Mouse (Mus musculus) T-cell, adult 66 days (primary cell): ENCODE results near the gene Nadk. TPM values are rescaled to one million over a fixed set of nuclear protein-coding genes. Genes with fewer than 3 reads are reported as not detected.

Experiments
- total RNA-seq, 2 experiments: library from RNA; stranded (reverse); gene quantifications; 3 replicates in 1 of 2; 4 replicates in 1 of 2; pipeline ENCODE4 v1.2.4; 2023

The Nadk gene
- total RNA-seq = 10 to 100 TPM; 51.8 to 53.8 TPM

GRCm38 (mm10) chr4:155561661-155562442, at the start of gene Nadk:
Gene Nadk, plus strand, starts transcription at chr4:155562378.

GRCm38 (mm10) chr4:155601091-155601996, 39.2 kb downstream of the Nadk start, which contains the start of gene Slc35e2:
Gene Slc35e2, plus strand, starts transcription at chr4:155601416.

GRCm38 (mm10) chr4:155624338-155625291, 62.4 kb downstream of the Nadk start, which contains the start of gene Cdk11b:
Gene Cdk11b, plus strand, starts transcription at chr4:155624854.

Other genes starting within 250 kb of the Nadk start
- 10 to 100 TPM; 33.7 to 34.0 TPM for gene Prkcz, start 201.0 kb upstream of the Nadk start, total RNA-seq
- not detected for gene Gabrd, start 164.3 kb upstream of the Nadk start, total RNA-seq
- gene Cfap74, start 153.2 kb upstream of the Nadk start, total RNA-seq = 1 to 10 TPM in 1 of 2 experiments, under 1 TPM in 1; 0.80 to 1.3 TPM
- not detected for gene Tmem52, start 93.3 kb upstream of the Nadk start, total RNA-seq
- 100 to 1,000 TPM; 248 to 296 TPM for gene Gnb1, start 71.0 kb upstream of the Nadk start, total RNA-seq
- 10 to 100 TPM; 30.9 to 33.6 TPM for gene Slc35e2, start 39.0 kb downstream of the Nadk start, total RNA-seq
- 100 to 1,000 TPM; 136 to 169 TPM for gene Cdk11b, start 62.5 kb downstream of the Nadk start, total RNA-seq
- gene Gm10563, start 83.0 kb downstream of the Nadk start, total RNA-seq = not detected
- gene Mmp23, start 91.0 kb downstream of the Nadk start, total RNA-seq = under 1 TPM in 1 of 2 experiments, not detected in 1; 0.52 TPM
- 10 to 100 TPM; 42.4 to 53.7 TPM for gene Mib2, start 106.8 kb downstream of the Nadk start, total RNA-seq
- gene Fndc10, start 132.0 kb downstream of the Nadk start, total RNA-seq = 1 to 10 TPM; 8.1 to 9.0 TPM
- 10 to 100 TPM; 85.5 to 85.9 TPM for gene Ssu72, start 142.4 kb downstream of the Nadk start, total RNA-seq
- 1 to 10 TPM; 1.1 to 1.4 TPM for gene Tmem240, start 172.4 kb downstream of the Nadk start, total RNA-seq
- gene Atad3a, start 198.7 kb downstream of the Nadk start, total RNA-seq = 10 to 100 TPM; 54.6 to 56.0 TPM
- not detected for gene Vwa1, start 212.3 kb downstream of the Nadk start, total RNA-seq
- gene Tmem88b, start 223.5 kb downstream of the Nadk start, total RNA-seq = not detected
- not detected for gene Ankrd65, start 228.1 kb downstream of the Nadk start, total RNA-seq
- 10 to 100 TPM; 46.5 to 54.4 TPM for gene Mrpl20, start 240.5 kb downstream of the Nadk start, total RNA-seq